Mouse (Mus musculus) gastrocnemius, adult 2 months (tissue): ENCODE data around the gene Btf3. TPM values are rescaled to one million over a fixed set of nuclear protein-coding genes. Genes with fewer than 3 reads are reported as not detected.
A peak's percentile ranks its signal among the peaks of the same experiment; 100 is the strongest.

ENCODE experiments used
- DNase-seq: peaks from one replicate; pipeline ENCODE4 v3.0.0; 2022
- H3K27ac ChIP-seq: fragments of 200-600 bp; 2 replicates; pipeline ENCODE4 v1.8.1; 2022; ENCODE audit warnings: mild to moderate bottlenecking
- H3K4me3 ChIP-seq: fragments of 200-600 bp; 2 replicates; pipeline ENCODE4 v1.8.1; 2022; ENCODE audit warnings: mild to moderate bottlenecking, moderate library complexity
- CTCF ChIP-seq: fragments of 200-600 bp; IDR thresholded peaks from 2 replicates; pipeline ENCODE4 v1.8.1; 2022; ENCODE audit warnings: antibody characterized with exemption, mild to moderate bottlenecking, moderate library complexity
- intact Hi-C: fragments of 180-260 bp; cut with DNase I; formaldehyde crosslinking; loops from one replicate; pipeline ENCODE4 v1.15.1; 2025
- long read RNA-seq, 2 experiments: library from polyadenylated mRNA; stranded (forward); transcript quantifications; one replicate each; pipeline ENCODE4 v2.0.0; 2021
- total RNA-seq, 2 experiments: library from RNA; stranded (reverse); gene quantifications; 2 replicates each; pipeline ENCODE4 v1.2.3; 2021

Gene Btf3
- 100 to 1,000 TPM; 221 to 236 TPM for total RNA-seq
- long read RNA-seq, experiment 1, transcript Btf3-205 (6 exons, 888 nt): major isoform, 107 of 110 reads
- long read RNA-seq, experiment 1, partial matches to known transcripts: 0 of 110 reads
- long read RNA-seq, experiment 1, other reads (novel, unspliced or antisense): 0 of 110 reads
- long read RNA-seq, experiment 2, transcript Btf3-205 (6 exons, 888 nt): major isoform, 141 of 147 reads
- long read RNA-seq, experiment 2, partial matches to known transcripts: 3 of 147 reads
- long read RNA-seq, experiment 2, other reads (novel, unspliced or antisense): 0 of 147 reads

GRCm38 (mm10) chr13:98316480-98317245, at the start of gene Btf3:
TSS of gene Btf3 (minus strand) at chr13:98317006.
- peak; percentile 97 for DNase-seq
- Histone ChIP-seq H3K27ac (peak within 1 kb of the TSS; percentile 94), H3K4me3 (peak within 1 kb of the TSS; percentile 96)
- intact Hi-C loops: loop anchor here (2.0 kb wide), 1 partner anchor 54 kb away; the partner anchor contains the start of genes Ankra2 and Utp15
- peak; percentile 36 for TF ChIP-seq CTCF

GRCm38 (mm10) chr13:98365766-98366421, 49.1 kb upstream of the Btf3 start:
- Histone ChIP-seq H3K27ac (no peak overlapping the region), H3K4me3 (peak overlapping the region; percentile 28)
- TF ChIP-seq CTCF: no peak
- intact Hi-C loops: no loop called here
- DNase-seq: no peak

GRCm38 (mm10) chr13:98365081-98365480, 48.3 kb upstream of the Btf3 start:
- no peak for TF ChIP-seq CTCF
- H3K4me3 ChIP-seq: no peak overlapping the region
- intact Hi-C loops: no loop called here
- H3K27ac ChIP-seq: no peak overlapping the region
- no peak for DNase-seq

- intact Hi-C loops: no loop called here
- Histone ChIP-seq H3K4me3 (no peak overlapping the region), H3K27ac (no peak overlapping the region)
- no peak for TF ChIP-seq CTCF
- DNase-seq: no peak
Measured at GRCm38 (mm10) chr13:98363046-98363445, 46.2 kb upstream of the Btf3 start.

GRCm38 (mm10) chr13:98361161-98361560, 44.4 kb upstream of the Btf3 start:
- Histone ChIP-seq H3K4me3 (no peak overlapping the region), H3K27ac (no peak overlapping the region)
- DNase-seq: no peak
- intact Hi-C loops: no loop called here
- TF ChIP-seq CTCF: no peak

GRCm38 (mm10) chr13:98360391-98360790, 43.6 kb upstream of the Btf3 start:
- no peak overlapping the region for H3K4me3 ChIP-seq
- intact Hi-C loops: no loop called here

GRCm38 (mm10) chr13:98359337-98359736, 42.5 kb upstream of the Btf3 start:
- Histone ChIP-seq H3K27ac (no peak overlapping the region), H3K4me3 (no peak overlapping the region)
- DNase-seq: no peak
- no peak for TF ChIP-seq CTCF
- intact Hi-C loops: loop anchor here (10.0 kb wide), 1 partner anchor 145 kb away; no protein-coding TSS in a partner anchor

More at GRCm38 (mm10) chr13:98360391-98360790, 43.6 kb upstream of the Btf3 start:
- DNase-seq: no peak
- TF ChIP-seq CTCF: no peak
- no peak overlapping the region for H3K27ac ChIP-seq

- intact Hi-C loops: loop anchor here (10.0 kb wide), 1 partner anchor 146 kb away; no protein-coding TSS in a partner anchor
- TF ChIP-seq CTCF: no peak
- H3K27ac ChIP-seq: no peak overlapping the region
- DNase-seq: no peak
- H3K4me3 ChIP-seq: no peak overlapping the region
Measured at GRCm38 (mm10) chr13:98358424-98359181, 41.8 kb upstream of the Btf3 start.

GRCm38 (mm10) chr13:98357433-98358423, 40.9 kb upstream of the Btf3 start:
- H3K27ac ChIP-seq: no peak overlapping the region
- no peak overlapping the region for H3K4me3 ChIP-seq
- no peak for TF ChIP-seq CTCF
- DNase-seq: no peak
- intact Hi-C loops: loop anchor here (10.0 kb wide), 1 partner anchor 147 kb away; no protein-coding TSS in a partner anchor

GRCm38 (mm10) chr13:98356973-98357425, 40.2 kb upstream of the Btf3 start:
- Histone ChIP-seq H3K27ac (no peak overlapping the region), H3K4me3 (no peak overlapping the region)
- no peak for TF ChIP-seq CTCF
- DNase-seq: no peak
- intact Hi-C loops: loop anchor here (10.0 kb wide), 1 partner anchor 148 kb away; no protein-coding TSS in a partner anchor
